Mouse (Mus musculus): Measurements from ENCODE around the gene Ralgapb.
"Not testable (repeated sequence)": the region's sequence is repeated elsewhere in the genome, so short reads cannot be mapped to it uniquely, and the experiment has no call there.

Gene Ralgapb

DNA sequence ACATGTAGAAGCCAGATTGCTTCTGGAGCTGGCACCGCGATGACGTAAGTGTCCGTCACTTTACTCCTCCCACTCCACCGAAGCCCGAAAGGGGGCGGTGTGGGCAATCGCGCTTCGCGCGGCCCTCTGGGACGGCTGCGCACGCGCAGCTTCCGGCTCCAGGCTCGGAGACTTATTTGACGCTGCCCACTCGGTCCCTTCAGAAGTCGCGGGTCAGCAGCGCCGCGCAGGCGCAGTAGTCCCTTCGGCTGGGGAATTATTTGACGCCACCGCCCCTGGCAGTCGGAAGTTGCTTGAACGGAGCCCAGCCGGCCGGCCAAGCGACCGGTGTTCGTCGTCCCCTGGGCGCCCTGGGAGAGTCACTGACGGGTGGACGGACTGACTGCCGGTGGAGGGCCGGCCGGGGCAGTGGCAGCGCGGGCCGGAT lies at the start of gene Ralgapb:
Ralgapb (plus strand) TSS at position 254 of the 427 bp plus-strand sequence.
- peak; percentile 96 for DNase-seq (ENCODE audit: low spot score)

DNA sequence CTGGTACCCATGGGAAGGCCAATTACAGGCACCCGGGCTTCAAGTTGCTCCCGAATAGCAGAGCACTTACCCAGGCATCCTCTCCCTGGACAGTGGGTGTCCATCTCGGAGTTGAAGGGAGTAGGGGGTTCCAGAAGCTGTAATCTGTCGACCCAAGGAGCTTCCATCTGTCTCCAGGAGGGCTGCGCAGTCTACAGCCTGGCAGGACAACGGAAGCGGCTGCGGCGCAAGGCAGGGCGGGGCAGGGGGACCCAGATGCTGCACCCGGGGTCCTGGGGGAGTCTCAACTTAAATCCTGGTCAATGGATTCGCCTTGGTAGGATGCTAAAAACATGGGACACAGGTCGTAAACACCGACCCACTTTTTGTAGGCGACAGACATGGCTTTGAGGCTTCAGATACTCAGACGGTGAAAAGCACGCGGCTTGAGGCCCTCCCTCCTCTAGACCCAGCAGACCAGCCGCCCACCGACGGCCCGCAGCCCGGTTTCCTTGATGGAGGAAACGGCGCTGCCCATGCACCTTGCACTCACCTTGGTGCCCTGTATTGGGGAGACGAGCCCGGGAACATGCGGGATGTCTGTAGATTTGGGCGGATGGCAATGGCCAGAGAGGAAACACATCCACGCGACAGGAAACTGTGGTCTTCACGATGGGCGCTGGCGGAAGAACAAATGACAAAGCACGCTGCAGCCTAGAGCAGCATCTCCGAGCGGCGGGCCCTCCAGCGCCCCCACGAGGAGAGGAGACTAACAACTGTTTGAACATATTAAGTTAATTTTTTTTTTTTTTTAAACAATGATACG lies 48.6 kb upstream of the Ralgapb start:
- DNase-seq (ENCODE audit: low spot score), result peak; percentile 74

DNA sequence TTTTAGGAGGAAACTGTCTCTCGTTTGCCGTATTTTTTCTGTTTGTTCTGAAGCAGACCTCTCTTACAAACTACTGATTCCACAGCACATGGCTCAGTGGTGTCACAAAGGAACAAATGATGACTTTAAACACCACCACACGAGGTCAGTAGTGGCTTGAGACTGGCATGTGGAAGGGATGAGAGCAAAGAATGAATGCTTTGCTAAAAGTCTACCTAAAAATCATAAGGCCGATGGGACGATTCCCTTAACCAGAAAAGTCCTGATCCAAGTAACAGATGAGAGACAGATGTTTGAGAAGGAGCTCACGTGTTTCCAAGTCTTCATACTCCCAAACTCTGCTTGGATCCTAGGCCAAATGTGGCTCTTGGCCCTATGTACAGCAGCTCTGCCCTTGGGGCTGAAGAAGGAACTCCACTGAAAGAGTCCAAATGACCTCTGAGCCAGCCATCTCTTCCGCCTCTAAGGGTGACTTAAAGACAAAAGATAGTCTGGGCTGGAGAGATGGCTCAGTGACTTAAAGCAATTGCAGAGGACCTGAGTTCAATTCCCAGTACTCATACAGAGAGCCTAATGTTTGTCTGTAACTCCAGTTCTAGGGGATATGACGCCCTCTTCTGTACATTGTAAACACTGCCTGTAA lies 47.8 kb upstream of the Ralgapb start:
- DNase-seq (ENCODE audit: low spot score), result no peak

- no peak for DNase-seq (ENCODE audit: low spot score)
These were observed 45.5 kb upstream of the Ralgapb start for GRCm38 (mm10) chr2:158364175-158364574.

GRCm38 (mm10) chr2:158365099-158365850 lies 44.4 kb upstream of the Ralgapb start:
- DNase-seq (ENCODE audit: low spot score), result no peak

- no peak for DNase-seq (ENCODE audit: low spot score)
These were observed 42.0 kb upstream of the Ralgapb start for GRCm38 (mm10) chr2:158367654-158368053.

GRCm38 (mm10) chr2:158368313-158368712 lies 41.3 kb upstream of the Ralgapb start:
- no peak for DNase-seq (ENCODE audit: low spot score)

DNA sequence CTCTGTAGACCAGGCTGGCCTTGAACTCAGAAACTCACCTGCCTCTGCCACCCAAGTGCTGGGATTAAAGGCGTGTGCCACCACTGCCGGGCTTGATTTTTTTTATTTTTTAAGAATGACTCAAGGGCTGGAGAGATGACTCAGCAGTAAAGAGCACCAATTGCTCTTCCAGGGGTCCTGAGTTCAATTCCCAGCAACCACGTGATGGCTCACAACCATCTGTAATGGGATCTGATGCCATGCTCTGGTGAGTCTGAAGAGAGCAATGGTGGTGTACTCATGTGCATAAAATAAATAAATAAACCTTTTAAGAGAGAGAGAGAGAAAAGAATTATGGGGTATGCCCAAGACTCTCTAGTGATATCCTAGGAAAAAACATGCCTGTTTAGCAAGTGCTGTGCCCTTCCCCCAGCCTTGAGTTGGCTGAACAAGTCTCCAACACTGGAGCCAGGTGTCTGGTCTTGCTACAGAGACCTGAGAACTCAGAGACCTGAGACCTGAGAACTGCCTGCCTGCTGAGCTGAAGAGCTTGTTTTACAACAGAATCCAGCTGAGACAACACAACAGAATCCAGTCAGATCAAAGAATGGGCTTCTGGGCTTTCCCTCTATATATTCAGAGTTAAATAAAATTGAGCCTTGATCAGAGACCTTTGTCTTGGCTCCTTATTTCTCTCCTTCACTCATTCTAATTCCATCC lies 40.0 kb upstream of the Ralgapb start:
- no peak for DNase-seq (ENCODE audit: low spot score)

DNA sequence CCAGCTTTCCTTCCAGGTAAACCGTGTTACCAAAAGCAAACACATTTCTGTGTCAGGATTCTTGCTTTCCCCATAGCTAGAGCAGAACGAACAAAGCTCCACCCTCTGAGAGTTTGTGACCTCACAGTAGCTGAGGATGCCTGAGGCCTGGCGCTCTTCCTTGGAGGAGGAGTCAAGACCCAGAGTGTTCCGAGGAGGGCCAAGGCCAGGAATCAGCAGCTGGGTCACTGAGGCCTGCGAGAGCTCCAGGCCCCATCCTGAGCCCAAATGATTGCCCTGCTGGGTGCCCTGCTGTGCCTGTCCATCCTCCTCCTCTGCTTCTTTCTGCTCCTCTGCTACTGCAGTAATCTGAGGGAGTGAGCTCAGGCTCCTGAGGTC lies 39.5 kb upstream of the Ralgapb start:
- peak; percentile 66 for DNase-seq (ENCODE audit: low spot score)

- DNase-seq (ENCODE audit: low spot score), result peak; percentile 29
These were observed 36.6 kb upstream of the Ralgapb start for GRCm38 (mm10) chr2:158373061-158373460.

- DNase-seq (ENCODE audit: low spot score), result no peak
These were observed 36.1 kb upstream of the Ralgapb start for GRCm38 (mm10) chr2:158373516-158373915.

- no peak for DNase-seq (ENCODE audit: low spot score)
These were observed 34.1 kb upstream of the Ralgapb start, which contains the start of gene Snhg11 for GRCm38 (mm10) chr2:158375443-158376122. Gene Snhg11 (plus strand): TSS chr2:158375638.

DNA sequence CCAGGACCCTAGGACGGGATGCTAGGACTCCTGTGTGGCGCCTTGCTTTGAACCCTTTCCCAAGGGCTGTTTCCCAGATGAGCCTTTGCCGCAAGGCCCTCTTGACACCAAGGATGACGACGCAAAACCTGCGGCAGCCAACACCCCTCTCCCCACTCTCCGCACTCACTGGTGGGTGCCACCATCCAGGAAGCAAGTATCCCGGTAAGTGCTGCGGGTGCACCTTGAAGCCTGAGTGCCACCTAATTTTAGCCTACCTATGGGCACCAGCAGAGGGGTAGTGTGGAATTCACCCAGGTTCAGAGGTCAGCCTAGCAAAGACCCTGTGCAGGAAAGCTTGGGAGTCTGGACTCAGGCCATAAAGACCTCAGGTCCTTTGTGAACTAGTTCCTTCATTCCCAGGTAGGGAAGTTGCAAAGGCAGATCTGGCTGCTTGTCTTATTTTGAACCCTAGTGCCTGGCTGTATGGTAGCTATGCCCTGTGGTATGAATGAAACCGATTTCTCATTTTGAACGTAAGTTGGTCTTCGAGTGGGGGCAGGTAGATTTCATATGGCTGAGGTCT lies 33.4 kb upstream of the Ralgapb start:
- no peak for DNase-seq (ENCODE audit: low spot score)

- DNase-seq (ENCODE audit: low spot score), result no peak
These were observed 32.9 kb upstream of the Ralgapb start for GRCm38 (mm10) chr2:158376798-158377197.

- no peak for DNase-seq (ENCODE audit: low spot score)
These were observed 31.8 kb upstream of the Ralgapb start for GRCm38 (mm10) chr2:158377811-158378210.

- DNase-seq (ENCODE audit: low spot score), result peak; percentile 16
These were observed 30.1 kb upstream of the Ralgapb start for GRCm38 (mm10) chr2:158379354-158380078.

DNA sequence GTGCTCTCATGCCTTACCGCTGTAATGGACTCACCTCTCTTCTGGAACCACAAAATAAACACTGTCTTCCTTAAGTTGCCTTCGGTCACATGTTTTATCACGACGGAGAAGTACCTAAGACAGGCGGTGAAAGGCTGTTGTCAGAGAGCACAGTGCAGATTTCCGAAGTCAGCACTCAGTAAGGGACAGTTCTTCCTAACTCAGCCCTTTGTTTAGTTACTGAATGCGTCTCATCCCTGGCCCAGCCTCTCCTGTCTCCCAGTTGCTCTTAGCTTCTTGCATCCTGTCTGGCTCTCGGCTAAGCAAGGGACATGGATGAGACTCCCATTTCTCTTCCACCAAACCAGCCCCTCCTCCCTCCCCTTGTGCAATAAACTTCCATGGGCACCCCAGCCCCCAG lies 23.6 kb upstream of the Ralgapb start:
- DNase-seq (ENCODE audit: low spot score), result no peak

DNA sequence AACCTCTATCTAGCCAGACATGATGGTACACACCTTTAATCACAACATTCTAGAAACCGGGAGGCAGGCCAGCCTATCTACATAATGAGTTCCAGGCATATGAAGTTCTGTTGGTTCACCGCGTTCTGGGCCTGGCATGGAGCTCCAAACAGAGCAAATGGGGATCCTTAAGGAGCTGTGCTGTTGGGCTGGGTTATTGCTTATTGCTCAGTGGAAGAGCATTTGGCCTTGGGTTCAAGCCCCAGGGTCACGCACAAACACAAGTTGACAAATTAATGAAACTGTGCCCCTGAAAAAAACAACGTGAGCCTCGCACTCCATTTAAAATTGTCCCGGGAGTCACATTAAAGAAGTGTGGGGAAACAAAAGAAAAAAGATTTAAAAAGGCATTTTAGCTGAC lies 20.2 kb upstream of the Ralgapb start:
- DNase-seq (ENCODE audit: low spot score), result no peak

DNA sequence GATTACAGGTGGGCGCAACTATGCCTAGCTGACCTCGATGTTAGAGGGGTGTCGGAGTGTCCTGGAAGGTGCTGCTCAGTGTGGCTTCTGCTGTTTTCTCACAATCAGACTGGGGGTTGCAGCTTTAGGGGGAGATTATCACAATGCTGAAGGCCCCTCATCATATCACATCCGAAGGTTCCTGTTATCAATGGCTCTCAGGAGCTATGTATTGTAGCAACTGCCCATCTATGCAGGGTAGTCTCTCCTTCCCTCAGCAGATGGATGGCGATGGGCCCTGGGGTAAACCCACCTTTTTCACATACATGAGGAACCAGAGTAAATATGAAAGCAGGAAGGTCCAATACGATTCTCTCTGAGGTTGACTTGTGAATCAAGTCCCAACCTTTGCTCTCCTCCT lies 13.3 kb upstream of the Ralgapb start:
- DNase-seq (ENCODE audit: low spot score), result no peak

DNA sequence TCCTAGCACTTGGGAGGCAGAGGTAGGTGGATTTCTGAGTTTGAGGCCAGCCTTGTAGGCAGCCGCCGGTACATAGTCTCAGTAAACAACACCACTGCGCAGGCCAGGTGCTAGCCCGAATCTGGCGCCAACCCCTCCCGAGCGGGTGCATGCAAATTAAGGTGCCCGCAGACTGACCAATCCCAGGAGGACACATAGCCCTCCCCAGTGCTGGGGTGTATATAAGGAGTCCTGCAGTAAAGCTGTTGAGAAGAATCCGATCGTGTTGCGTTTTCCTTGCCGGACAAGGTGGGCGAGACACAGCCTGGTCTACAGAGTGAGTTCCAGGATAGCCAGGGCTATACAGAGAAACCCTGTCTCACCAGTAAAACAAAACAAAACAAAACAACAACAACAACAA lies 12.5 kb upstream of the Ralgapb start:
- not testable (repeated sequence) for DNase-seq (ENCODE audit: low spot score)
